Mouse (Mus musculus) mature B cell (primary cell): ENCODE results near the gene Pkd2l1.

Experiments
- in situ Hi-C: fragments of 300-500 bp; cut with MboI; formaldehyde crosslinking; loops from 2 replicates; pipeline ENCODE4 v1.14.3; 2019

Pkd2l1 gene

GRCm38 (mm10) chr19:44192342-44192741, at the start of gene Pkd2l1:
Gene Pkd2l1, minus strand, starts transcription at chr19:44192442.
- in situ Hi-C loops, result loop anchor here (10.0 kb wide), 1 partner anchor 102 kb away; the partner anchor contains the start of gene Scd2

- in situ Hi-C loops, result no loop called here
Measured at GRCm38 (mm10) chr19:44238906-44239305, 46.7 kb upstream of the Pkd2l1 start.

- in situ Hi-C loops, result no loop called here
Measured at GRCm38 (mm10) chr19:44237471-44238006, 45.3 kb upstream of the Pkd2l1 start.

- in situ Hi-C loops, result no loop called here
Measured at GRCm38 (mm10) chr19:44231608-44232151, 39.4 kb upstream of the Pkd2l1 start.

- in situ Hi-C loops, result no loop called here
Measured at GRCm38 (mm10) chr19:44230212-44230611, 38.0 kb upstream of the Pkd2l1 start.

- in situ Hi-C loops, result no loop called here
Measured at GRCm38 (mm10) chr19:44229776-44230175, 37.5 kb upstream of the Pkd2l1 start.

- in situ Hi-C loops, result no loop called here
Measured at GRCm38 (mm10) chr19:44225728-44226127, 33.5 kb upstream of the Pkd2l1 start.

- in situ Hi-C loops, result no loop called here
Measured at GRCm38 (mm10) chr19:44217958-44218525, 25.8 kb upstream of the Pkd2l1 start.

GRCm38 (mm10) chr19:44215255-44215654, 23.0 kb upstream of the Pkd2l1 start:
- in situ Hi-C loops, result no loop called here

- in situ Hi-C loops, result no loop called here
Measured at GRCm38 (mm10) chr19:44207079-44207478, 14.8 kb upstream of the Pkd2l1 start.

- in situ Hi-C loops, result no loop called here
Measured at GRCm38 (mm10) chr19:44203015-44203564, 10.8 kb upstream of the Pkd2l1 start, which contains the start of gene Scd3. Gene Scd3, plus strand, starts transcription at chr19:44203269.

- in situ Hi-C loops, result loop anchor here (10.0 kb wide), 1 partner anchor 96 kb away; the partner anchor contains the start of gene Scd2
Measured at GRCm38 (mm10) chr19:44198964-44199363, 6.7 kb upstream of the Pkd2l1 start.

GRCm38 (mm10) chr19:44198494-44198893, 6.3 kb upstream of the Pkd2l1 start:
- in situ Hi-C loops, result loop anchor here (10.0 kb wide), 1 partner anchor 96 kb away; the partner anchor contains the start of gene Scd2

GRCm38 (mm10) chr19:44197053-44197852, 5.0 kb upstream of the Pkd2l1 start:
- in situ Hi-C loops, result loop anchor here (10.0 kb wide), 1 partner anchor 98 kb away; the partner anchor contains the start of gene Scd2

- in situ Hi-C loops, result loop anchor here (10.0 kb wide), 1 partner anchor 100 kb away; the partner anchor contains the start of gene Scd2
Measured at GRCm38 (mm10) chr19:44195138-44195537, 2.9 kb upstream of the Pkd2l1 start.

- in situ Hi-C loops, result loop anchor here (10.0 kb wide), 1 partner anchor 101 kb away; the partner anchor contains the start of gene Scd2
Measured at GRCm38 (mm10) chr19:44193906-44194305, 1.7 kb upstream of the Pkd2l1 start.

- in situ Hi-C loops, result no loop called here
Measured at GRCm38 (mm10) chr19:44189056-44189455, 3.2 kb downstream of the Pkd2l1 start.

GRCm38 (mm10) chr19:44183968-44184367, 8.3 kb downstream of the Pkd2l1 start:
- in situ Hi-C loops, result no loop called here

GRCm38 (mm10) chr19:44180502-44180901, 11.7 kb downstream of the Pkd2l1 start:
- in situ Hi-C loops, result no loop called here

- in situ Hi-C loops, result no loop called here
Measured at GRCm38 (mm10) chr19:44176741-44177140, 15.5 kb downstream of the Pkd2l1 start.

GRCm38 (mm10) chr19:44174835-44175234, 17.4 kb downstream of the Pkd2l1 start:
- in situ Hi-C loops, result no loop called here

GRCm38 (mm10) chr19:44161515-44161914, 30.7 kb downstream of the Pkd2l1 start:
- in situ Hi-C loops, result no loop called here
